Mouse (Mus musculus) left cerebral cortex, adult 2 months (tissue): Measurements from ENCODE around the gene Asb2. TPM values are rescaled to one million over a fixed set of nuclear protein-coding genes. Genes with fewer than 3 reads are reported as not detected.

Source experiments
- DNase-seq, 2 experiments: peaks; one replicate each; pipeline ENCODE4 v3.0.0; 2021 to 2022; ENCODE audit warnings: low spot score in 2 of 2, mixed read lengths in 1 of 2; ENCODE audit errors: extremely low spot score in 1 of 2
- H3K27ac ChIP-seq: fragments of 200-600 bp; 2 replicates; pipeline ENCODE4 v1.8.1; 2022
- H3K4me3 ChIP-seq: fragments of 200-600 bp; 2 replicates; pipeline ENCODE4 v1.8.1; 2022
- CTCF ChIP-seq: fragments of 200-600 bp; IDR thresholded peaks from 2 replicates; pipeline ENCODE4 v1.8.1; 2022; ENCODE audit warnings: antibody characterized with exemption, mild to moderate bottlenecking, moderate library complexity
- intact Hi-C: fragments of 180-260 bp; cut with DNase I; formaldehyde crosslinking; loops from one replicate; pipeline ENCODE4 v1.15.1; 2025
- total RNA-seq, 2 experiments: library from RNA; stranded (reverse); gene quantifications; 2 replicates each; pipeline ENCODE4 v1.2.3; 2021

Gene Asb2
- total RNA-seq, 2 experiments from 2014 or later: 3.3 to 3.7 TPM

DNA sequence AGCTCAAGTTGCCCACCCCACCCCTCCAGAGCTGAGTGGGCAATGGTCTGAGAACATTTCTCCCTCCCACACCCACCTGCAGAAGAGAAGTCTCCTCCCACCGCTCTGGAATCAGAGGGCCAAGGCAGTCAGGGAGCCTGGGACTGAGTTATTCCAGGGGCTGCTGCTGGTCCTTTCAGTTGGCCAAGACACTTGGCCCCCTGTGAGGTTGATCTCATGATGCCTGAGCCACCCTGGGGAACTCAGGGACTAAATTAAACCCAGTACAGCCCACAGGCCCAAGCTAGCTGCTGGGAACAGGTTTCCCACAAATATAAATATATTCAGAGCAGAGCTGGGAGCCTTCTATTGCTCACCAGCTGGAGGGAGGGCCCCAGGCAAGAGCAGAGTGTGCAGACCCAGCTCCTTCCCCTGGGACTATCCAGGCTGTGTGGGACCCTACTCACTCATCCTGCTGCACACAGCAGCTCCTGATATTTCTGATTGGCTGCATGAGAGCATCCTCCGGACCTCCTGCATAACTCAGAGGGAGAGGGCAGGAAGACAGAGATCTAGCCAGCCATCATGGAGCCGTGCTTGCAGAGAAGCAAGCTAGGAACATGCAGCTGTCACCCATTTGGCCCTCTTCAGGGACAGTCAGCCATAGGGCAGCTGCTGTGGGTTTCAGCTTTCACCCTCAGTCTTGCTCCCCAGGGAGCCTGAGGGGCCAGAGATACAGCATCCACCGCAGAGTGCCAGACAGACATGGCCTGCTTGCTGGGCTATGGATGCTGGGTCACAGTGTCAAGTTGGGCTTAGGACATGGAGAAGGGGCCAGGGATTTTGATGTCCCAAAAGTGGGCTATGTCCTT lies 3.4 kb upstream of the Asb2 start:
- no peak for DNase-seq
- no peak for TF ChIP-seq CTCF
- Histone ChIP-seq H3K27ac (peak overlapping the region; percentile 70), H3K4me3 (no peak overlapping the region)
- intact Hi-C loops: no loop called here

DNA sequence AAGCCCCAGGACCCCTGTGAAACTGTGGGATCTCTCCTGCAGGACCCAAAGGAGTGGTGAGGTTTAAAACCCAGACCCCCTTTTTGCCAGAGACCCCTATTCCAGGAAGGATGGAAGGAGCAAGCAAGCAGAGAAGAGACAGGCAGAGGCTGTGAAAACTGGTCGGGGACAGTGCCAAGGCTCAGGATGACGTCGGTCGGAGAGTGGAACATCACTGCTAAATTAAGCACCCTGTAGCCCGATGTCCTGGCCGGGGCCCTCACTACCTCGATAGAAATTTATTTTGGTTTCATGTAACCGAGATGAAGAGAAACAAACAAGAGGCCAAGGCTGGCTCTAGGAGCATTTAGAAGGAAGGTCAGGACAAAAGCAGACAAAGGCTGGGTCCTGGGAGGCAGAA lies 2.4 kb upstream of the Asb2 start:
- Histone ChIP-seq H3K27ac (peak overlapping the region; percentile 70), H3K4me3 (no peak overlapping the region)
- DNase-seq: no peak
- TF ChIP-seq CTCF: no peak
- intact Hi-C loops: no loop called here

DNA sequence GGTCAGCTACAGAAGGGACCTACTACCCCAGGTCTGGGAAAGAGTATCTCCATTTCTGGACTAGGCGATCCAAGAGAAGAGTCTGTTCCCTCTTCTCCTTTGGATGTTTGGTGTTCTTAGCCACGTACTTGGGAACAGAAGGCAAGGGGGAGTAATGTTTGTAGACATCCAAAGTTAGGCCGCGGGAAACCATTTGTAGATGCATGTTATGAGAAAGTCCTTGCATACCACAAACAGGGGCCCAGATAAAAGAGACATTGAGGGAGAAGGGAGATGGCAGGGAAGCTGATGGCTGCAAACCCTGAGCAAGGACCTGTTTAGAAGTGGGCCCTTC lies 581 bp upstream of the Asb2 start:
- intact Hi-C loops: no loop called here
- H3K27ac ChIP-seq: no peak overlapping the region
- no peak for DNase-seq
- H3K4me3 ChIP-seq: no peak overlapping the region
- TF ChIP-seq CTCF: no peak

DNA sequence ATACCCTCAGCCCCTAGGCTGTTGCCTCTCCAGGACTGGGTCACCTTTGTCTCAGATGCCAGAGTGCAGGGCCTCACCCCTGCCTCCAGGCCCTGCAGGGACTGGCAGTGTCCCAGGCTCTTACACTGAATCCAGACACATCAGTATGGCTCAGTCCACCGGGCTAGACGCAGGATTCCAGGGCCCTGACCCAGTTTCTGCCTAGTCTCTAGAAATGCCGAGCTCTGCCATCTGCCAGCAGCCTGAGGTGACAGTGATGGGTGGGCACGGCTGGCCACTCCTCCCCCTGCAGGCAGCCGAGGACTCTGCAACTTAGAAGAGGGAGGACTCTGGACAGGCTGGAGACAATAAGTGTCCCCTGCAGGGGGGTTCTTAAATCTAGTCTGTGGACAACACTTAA lies 2.3 kb downstream of the Asb2 start:
- TF ChIP-seq CTCF: peak; percentile 52
- intact Hi-C loops: no loop called here
- DNase-seq: no peak

DNA sequence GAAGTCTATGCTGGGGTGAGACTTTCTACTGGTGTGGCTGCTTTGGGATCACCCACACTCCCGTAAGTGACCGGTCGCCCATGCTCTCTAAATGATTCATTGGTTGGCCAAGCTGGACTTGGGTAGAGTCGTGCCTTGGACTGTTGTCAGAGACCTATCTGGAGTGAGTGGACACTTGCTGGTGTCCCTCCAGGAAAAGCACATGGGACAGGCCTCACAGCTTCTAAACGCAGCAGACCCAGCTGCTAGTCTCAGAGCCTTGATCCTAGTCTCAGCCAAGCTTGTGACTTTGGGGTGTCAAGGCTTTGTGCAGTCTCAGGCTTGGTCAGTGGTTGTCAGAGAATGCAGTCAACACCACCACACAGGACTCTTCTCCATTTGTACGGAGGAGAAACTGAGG lies 3.1 kb downstream of the Asb2 start:
- intact Hi-C loops: no loop called here

More for the DNA sequence above, 2.3 kb downstream of the Asb2 start:
- H3K4me3 ChIP-seq: no peak overlapping the region
- H3K27ac ChIP-seq: no peak overlapping the region; the same call in 1 of the 2 replicates

DNA sequence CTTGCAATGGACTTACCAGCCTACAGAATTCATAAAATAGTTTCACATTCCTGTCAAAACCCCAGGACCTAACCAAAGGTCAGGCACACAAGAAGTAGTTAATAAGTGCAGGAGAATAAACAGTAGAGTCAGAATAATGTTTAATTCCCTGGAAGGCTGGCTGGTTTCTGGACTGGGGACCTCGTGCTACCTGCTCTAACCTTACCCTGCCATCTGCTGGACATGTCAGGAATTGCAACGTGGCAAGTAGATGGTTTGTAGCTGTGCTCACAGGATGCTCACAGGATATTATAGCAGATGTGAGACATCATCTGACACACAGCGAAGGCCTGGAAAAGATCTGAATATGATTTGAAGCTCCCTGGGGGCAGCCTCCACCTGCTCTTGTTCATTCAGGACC lies 7.3 kb downstream of the Asb2 start:
- intact Hi-C loops: loop anchor here (1.0 kb wide), 1 partner anchor 23 kb away; no protein-coding TSS in a partner anchor
- peak; percentile 97 for TF ChIP-seq CTCF
- DNase-seq: peak; percentile 82 to 88
- Histone ChIP-seq H3K27ac (no peak overlapping the region), H3K4me3 (no peak overlapping the region)

More for the DNA sequence above, 3.1 kb downstream of the Asb2 start:
- no peak overlapping the region for H3K27ac ChIP-seq
- TF ChIP-seq CTCF: no peak
- no peak for DNase-seq
- no peak overlapping the region for H3K4me3 ChIP-seq

DNA sequence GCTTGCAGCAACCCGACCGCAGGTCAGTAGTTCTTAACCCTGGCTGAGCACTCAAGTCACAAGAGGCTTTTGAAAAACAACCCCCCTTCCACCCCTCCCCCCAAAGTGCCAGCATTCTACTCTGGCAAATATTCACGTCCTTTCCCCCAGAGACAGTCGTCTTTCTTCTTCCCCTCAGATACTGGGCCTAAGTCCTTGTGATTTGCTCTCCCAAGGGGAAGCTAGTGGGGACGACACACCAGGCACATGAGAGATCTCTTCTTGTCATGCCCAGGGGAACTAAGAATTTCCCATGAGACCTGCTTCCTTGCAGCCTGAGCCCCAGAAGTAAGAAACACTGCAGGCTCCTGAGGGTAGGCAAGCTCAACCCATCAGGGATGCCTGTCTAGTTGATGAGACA lies 8.4 kb downstream of the Asb2 start:
- intact Hi-C loops: no loop called here
- no peak for DNase-seq
- TF ChIP-seq CTCF: no peak
- Histone ChIP-seq H3K27ac (peak overlapping the region; percentile 47; the same call in 1 of the 2 replicates), H3K4me3 (no peak overlapping the region)

DNA sequence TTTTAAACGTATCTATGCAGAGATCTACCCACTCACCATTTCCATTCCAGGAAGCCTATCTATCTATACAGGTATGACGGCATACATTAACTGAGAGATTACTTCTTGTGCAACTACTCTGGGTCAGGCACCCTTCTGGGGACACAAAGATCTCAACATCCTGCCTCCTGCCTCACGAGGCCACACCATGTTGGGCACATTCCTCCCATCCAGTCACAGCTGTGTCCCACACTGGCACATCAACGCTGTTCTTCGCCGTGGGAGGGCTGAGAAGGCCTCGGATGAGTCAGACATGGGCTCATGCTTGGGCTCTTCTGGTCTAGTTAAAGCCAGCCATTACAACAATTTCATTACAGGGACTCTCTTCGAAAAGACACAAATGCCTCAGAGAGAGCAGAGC lies 8.9 kb downstream of the Asb2 start:
- peak; percentile 42 to 47 for DNase-seq
- no peak for TF ChIP-seq CTCF
- Histone ChIP-seq H3K27ac (peak overlapping the region; percentile 47), H3K4me3 (no peak overlapping the region)
- intact Hi-C loops: no loop called here

DNA sequence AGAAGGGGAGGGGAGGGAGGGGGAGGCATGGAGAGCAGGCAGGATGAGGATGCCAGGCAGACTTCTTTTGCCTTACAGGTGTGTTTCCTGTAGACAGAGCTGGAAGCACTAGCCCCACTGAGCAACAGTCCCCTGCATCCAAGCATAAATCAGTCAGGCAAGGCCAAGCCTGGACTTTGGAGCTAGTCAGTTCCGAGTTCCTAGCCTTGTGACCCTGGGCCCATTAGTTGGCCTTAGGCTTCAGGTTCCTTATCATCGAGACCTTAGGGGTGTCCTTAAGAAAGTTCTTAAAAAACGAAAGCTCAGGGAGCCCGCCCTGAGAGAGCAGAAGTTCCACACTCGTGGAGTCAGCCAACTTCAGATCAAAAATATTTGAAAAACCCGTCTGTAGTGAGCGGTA lies 10.9 kb downstream of the Asb2 start:
- intact Hi-C loops: loop anchor here (1.0 kb wide), 1 partner anchor 20 kb away; no protein-coding TSS in a partner anchor
- no peak overlapping the region for H3K27ac ChIP-seq
- TF ChIP-seq CTCF: no peak
- DNase-seq: no peak
- H3K4me3 ChIP-seq: no peak overlapping the region

DNA sequence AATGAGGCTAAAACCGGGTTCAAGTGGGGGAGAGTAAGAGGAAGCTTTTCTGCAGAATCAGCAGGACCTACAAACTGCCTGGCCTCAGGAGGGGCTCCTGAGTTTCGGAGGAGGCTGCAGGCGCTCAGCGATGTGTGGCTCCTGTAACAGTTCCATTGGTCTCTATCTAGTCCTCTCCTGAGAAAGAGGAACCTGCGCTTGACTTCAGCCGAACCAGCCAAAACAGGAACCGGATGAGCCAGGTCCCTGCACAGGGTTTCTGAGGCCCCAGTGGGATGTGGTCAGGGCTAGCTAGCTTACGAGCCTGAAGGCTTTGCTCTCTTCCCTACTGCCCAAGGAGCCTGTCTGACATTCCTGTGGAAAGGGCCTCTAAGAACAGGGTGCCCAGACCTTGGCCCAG lies 12.3 kb downstream of the Asb2 start:
- no peak for TF ChIP-seq CTCF
- no peak overlapping the region for H3K27ac ChIP-seq
- no peak overlapping the region for H3K4me3 ChIP-seq
- no peak for DNase-seq
- intact Hi-C loops: no loop called here

DNA sequence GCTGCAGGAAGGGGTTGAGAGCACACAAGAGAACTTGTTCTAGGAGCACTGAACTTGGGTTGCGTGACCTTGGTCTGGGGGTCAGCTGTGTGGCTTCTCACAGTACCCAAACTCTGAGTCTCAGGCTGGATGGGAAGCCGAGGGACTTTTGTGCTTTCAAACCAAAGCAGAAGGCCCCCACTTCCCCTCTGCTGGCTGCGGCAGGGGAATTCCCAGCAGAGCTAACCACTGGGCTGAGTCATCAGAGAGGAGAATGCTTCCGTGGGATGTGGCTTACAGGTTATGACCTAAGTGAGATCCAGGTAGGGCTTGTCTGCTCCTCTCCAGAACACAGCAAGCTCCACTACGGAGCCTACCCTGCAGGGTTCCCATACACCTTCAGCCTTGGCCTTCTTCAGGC lies 14.6 kb downstream of the Asb2 start:
- no peak for DNase-seq
- no peak overlapping the region for H3K27ac ChIP-seq
- no peak for TF ChIP-seq CTCF

DNA sequence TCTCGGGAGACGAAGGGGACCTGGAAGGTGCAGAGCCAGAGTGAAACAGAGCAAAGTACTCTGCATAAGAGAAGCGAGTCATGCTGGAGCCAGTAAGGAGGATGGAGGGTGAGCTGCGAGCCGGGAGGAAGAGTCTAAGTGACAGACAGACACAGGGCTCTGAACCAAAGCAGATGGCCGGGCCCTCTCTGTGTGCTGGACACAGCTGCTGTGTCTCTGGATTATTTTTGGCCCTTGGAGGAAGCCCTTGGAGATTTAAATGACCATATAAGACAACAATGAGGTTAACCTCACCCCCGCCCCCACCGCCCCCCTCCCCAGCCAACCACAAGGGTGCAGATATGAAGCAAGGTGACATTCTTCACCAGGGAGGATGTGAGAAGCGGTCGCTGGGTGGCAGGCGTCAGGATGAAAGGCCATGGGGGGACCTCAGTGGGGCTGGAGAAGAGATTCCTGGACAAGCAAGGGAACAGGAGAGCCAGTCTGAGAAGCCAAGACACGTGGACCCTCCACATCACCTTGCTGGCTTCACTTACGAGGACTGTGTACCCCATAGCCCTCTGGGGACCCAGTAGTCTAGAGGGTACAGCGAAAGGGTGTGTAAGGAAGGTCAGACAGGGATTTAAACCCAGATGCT lies 17.5 kb downstream of the Asb2 start:
- no peak for TF ChIP-seq CTCF
- H3K27ac ChIP-seq: no peak overlapping the region
- H3K4me3 ChIP-seq: no peak overlapping the region
- intact Hi-C loops: no loop called here
- DNase-seq: no peak

More for the DNA sequence above, 14.6 kb downstream of the Asb2 start:
- intact Hi-C loops: no loop called here
- H3K4me3 ChIP-seq: no peak overlapping the region
